Mouse (Mus musculus): Measurements from ENCODE around the gene Myoz1.
A peak's percentile ranks its signal among the peaks of the same experiment; 100 is the strongest.

Myoz1 gene

GRCm38 (mm10) chr14:20673735-20674063 lies 17.4 kb upstream of the Myoz1 start:
- DNase-seq (ENCODE audit: extremely low read depth, insufficient read length, low spot score) = no peak

- peak; percentile 37 for DNase-seq (ENCODE audit: extremely low read depth, insufficient read length, low spot score)
Measured at GRCm38 (mm10) chr14:20672990-20673389, 16.6 kb upstream of the Myoz1 start.

DNA sequence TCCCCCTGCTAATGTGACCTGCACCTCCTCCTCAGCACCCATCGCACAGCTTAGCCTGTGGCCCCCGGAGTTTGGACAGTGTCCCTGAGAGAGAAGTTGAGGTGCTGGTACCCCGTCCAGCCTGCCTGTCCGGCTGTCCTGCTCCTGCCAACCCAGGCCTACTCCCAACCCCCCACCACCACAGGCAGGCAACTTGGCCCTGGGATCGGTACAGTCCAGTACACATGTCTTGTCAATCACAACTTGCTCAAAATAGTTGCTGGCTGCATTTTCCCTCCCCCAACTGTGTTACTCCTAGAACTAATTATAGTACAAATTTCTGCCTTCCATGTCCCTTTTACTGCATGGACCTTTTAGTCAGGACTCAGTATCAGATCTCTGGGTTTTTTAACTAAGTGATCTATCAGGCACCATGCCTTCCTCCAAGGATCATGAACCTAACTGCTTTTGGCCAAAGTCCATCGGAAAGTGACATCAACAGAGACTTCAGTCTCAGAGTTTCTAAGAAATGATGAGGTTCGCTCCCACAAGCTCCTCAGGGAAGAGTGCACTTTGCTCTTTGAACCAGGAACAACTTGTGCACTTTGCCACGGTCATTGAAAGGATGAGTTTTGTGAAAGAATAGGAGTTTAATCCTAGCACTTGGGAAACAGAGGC lies 11.9 kb upstream of the Myoz1 start, which contains the start of gene Synpo2l:
Gene Synpo2l (minus strand): TSS at position 201 of the 657 bp plus-strand sequence.
- DNase-seq (ENCODE audit: extremely low read depth, insufficient read length, low spot score) = no peak

DNA sequence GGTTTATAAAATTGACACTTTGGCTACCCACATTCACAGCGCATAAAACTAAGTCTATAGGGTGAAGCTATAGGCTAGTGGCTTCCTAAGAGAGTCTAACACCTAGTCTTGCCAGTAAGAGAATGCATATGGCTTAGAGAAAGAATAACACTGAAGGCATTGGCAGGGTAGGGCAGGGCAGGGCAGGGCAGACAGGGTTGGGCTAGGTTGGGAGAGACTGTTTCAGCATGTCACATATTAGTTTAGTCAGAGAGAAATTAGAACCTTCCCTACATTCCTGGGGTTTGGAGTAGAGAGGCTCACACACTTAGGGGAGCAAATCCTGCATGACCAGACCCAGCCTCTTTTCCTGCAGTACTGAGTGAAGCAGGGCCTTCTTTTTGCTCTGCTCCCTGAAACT lies 11.1 kb upstream of the Myoz1 start:
- no peak for DNase-seq (ENCODE audit: extremely low read depth, insufficient read length, low spot score)

DNA sequence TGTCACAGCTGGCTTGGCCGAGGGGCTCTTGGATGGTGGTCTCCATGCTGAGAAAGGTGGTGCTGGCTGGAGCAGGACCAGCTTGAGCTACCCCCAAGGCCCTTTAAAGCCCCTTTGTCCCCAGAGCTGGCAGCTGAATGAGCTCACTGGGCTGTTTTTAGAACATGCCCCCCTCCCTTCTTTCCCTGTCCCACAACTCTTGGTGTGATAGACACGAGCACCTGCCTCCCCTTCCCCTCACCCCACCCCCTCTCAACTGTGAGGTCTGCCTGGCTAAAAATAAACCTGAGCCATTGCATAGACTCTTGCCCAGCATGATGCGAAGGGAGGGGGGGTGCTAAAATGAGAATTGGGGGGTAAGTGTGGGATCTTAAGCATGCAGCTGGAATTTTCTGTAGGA lies 8.1 kb upstream of the Myoz1 start:
- no peak for DNase-seq (ENCODE audit: extremely low read depth, insufficient read length, low spot score)

- DNase-seq (ENCODE audit: extremely low read depth, insufficient read length, low spot score) = no peak
Measured at GRCm38 (mm10) chr14:20663601-20664000, 7.3 kb upstream of the Myoz1 start.

- DNase-seq (ENCODE audit: extremely low read depth, insufficient read length, low spot score) = no peak
Measured at GRCm38 (mm10) chr14:20662740-20663139, 6.4 kb upstream of the Myoz1 start.

- no peak for DNase-seq (ENCODE audit: extremely low read depth, insufficient read length, low spot score)
Measured at GRCm38 (mm10) chr14:20661661-20662331, 5.5 kb upstream of the Myoz1 start.

DNA sequence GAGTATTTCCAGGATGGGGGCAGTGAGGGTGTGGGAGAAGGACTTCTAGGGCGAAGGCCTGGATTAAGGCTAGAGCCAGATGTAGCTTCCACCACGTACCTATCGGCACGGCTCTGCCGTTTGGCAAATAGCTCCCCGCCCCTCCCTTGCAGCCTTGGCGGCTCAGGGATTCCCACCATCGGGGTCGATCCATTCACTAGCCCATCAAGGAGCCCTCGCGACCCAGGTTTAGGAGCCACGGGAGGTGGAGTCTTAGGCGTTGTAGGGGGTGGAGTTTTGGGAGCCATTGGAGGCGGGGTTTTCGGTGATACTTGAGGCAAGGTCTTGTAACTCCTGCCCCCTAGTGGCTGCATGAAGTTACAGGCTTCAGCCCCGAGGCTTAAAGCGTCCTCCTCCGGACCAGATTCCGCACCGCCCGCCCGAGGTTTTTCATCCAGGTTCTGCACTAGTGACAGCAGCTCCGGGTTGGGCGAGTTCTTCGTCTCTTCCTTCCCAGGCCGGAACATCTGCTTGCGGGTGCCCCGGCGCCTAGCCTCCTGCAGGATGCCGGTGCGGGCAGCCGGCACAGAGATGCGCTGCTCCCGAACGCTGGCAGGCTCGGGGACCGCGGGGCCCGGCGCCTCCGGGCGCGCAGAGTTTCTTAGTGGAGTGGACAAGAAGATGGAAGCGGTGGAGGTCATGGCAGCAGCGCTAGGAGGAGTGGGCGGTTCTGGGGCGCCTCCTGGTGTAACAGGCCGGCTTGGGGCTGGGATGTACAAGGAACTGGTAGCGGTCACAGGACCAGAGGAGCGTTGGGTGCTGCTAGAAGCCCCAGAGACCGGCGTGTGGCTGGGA lies 4.7 kb upstream of the Myoz1 start:
- peak; percentile 88 for DNase-seq (ENCODE audit: extremely low read depth, insufficient read length, low spot score)

- no peak for DNase-seq (ENCODE audit: extremely low read depth, insufficient read length, low spot score)
Measured at GRCm38 (mm10) chr14:20659687-20660086, 3.3 kb upstream of the Myoz1 start.

DNA sequence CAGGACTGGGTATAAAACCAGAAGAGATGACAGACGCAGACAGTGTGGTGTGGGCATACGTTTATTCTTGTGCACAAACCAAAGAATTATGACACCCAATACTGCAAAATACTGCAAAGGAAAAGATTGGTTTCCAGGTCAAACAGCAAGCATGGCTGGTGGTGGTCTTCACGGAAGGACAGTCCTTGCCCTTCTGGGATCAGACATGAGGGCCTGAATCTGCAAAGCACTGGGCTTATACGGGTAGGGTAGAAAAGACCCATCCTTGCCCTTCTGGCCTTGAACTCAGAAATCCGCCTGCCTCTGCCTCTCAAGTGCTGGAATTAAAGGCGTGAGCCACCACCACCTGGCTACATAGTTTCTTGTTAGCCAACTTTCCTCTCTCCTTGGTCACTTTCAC lies 2.6 kb upstream of the Myoz1 start:
- DNase-seq (ENCODE audit: extremely low read depth, insufficient read length, low spot score) = no peak

DNA sequence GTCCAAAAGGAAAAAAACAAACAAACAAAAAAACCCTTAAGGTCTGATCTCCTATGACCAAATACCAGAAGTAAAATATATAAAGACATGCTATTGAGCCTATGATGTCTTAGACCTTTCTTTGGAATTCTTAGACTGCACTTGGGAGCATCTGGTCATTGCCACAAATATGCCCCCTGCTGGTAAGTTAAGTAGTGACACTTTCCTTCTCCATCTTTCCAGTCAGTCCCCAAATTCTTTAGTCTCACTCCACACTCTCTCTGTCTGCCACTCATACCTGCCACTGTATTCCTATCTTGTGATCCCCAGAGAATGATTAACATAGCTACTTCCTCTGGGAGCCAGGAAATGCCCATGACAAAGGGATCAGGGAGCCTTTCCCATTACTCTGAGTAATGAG lies 2.0 kb upstream of the Myoz1 start:
- no peak for DNase-seq (ENCODE audit: extremely low read depth, insufficient read length, low spot score)

- DNase-seq (ENCODE audit: extremely low read depth, insufficient read length, low spot score) = no peak
Measured at GRCm38 (mm10) chr14:20655731-20656130, 609 bp downstream of the Myoz1 start.

- DNase-seq (ENCODE audit: extremely low read depth, insufficient read length, low spot score) = peak; percentile 18
Measured at GRCm38 (mm10) chr14:20654690-20655421, 1.5 kb downstream of the Myoz1 start.

GRCm38 (mm10) chr14:20651722-20652256 lies 4.6 kb downstream of the Myoz1 start:
- DNase-seq (ENCODE audit: extremely low read depth, insufficient read length, low spot score) = no peak

- DNase-seq (ENCODE audit: extremely low read depth, insufficient read length, low spot score) = no peak
Measured at GRCm38 (mm10) chr14:20651000-20651399, 5.3 kb downstream of the Myoz1 start.

- no peak for DNase-seq (ENCODE audit: extremely low read depth, insufficient read length, low spot score)
Measured at GRCm38 (mm10) chr14:20646381-20646780, 10.0 kb downstream of the Myoz1 start.

GRCm38 (mm10) chr14:20645547-20645946 lies 10.8 kb downstream of the Myoz1 start:
- DNase-seq (ENCODE audit: extremely low read depth, insufficient read length, low spot score) = no peak

- DNase-seq (ENCODE audit: extremely low read depth, insufficient read length, low spot score) = no peak
Measured at GRCm38 (mm10) chr14:20641438-20641875, 14.9 kb downstream of the Myoz1 start.

GRCm38 (mm10) chr14:20640644-20641437 lies 15.5 kb downstream of the Myoz1 start, which contains the start of gene Usp54:
TSS of gene Usp54 (minus strand) at chr14:20641063.
- DNase-seq (ENCODE audit: extremely low read depth, insufficient read length, low spot score) = peak; percentile 88
